Mouse (Mus musculus): ENCODE measurements around the gene Zfr.

- TF ChIP-seq CTCF (IDR thresholded peaks at IDR 0.05; ENCODE audit: low read depth, low read length) (no peak), POLR2A (IDR thresholded peaks at IDR 0.05; ENCODE audit: insufficient read depth, low read length) (no peak)
Observed at GRCm38 (mm10) chr15:12226908-12227307, 109.3 kb downstream of the Zfr start.
